Mouse (Mus musculus) natural killer cell, adult 2 months (primary cell): ENCODE measurements around the gene Zfp704.
"Not testable (repeated sequence)": the region's sequence is repeated elsewhere in the genome, so short reads cannot be mapped to it uniquely, and the experiment has no call there.

ENCODE experiments used
- DNase-seq, 2 experiments: peaks; one replicate each; pipeline ENCODE4 v3.0.0; 2022; ENCODE audit warnings: low spot score in 2 of 2

Gene Zfp704

GRCm38 (mm10) chr3:9598061-9598460, 11.8 kb downstream of the Zfp704 start:
- no peak for DNase-seq

GRCm38 (mm10) chr3:9594457-9594856, 15.4 kb downstream of the Zfp704 start:
- no peak for DNase-seq

- no peak for DNase-seq
Measured at GRCm38 (mm10) chr3:9593832-9594231, 16.1 kb downstream of the Zfp704 start.

GRCm38 (mm10) chr3:9591416-9592110, 18.3 kb downstream of the Zfp704 start:
- DNase-seq: no peak

GRCm38 (mm10) chr3:9588635-9589034, 21.2 kb downstream of the Zfp704 start:
- no peak for DNase-seq

- DNase-seq: no peak
Measured at GRCm38 (mm10) chr3:9587304-9587703, 22.6 kb downstream of the Zfp704 start.

GRCm38 (mm10) chr3:9583516-9583915, 26.4 kb downstream of the Zfp704 start:
- no peak for DNase-seq

- DNase-seq: peak in 1 of 2 experiments; percentile 17
Measured at GRCm38 (mm10) chr3:9580952-9581798, 28.7 kb downstream of the Zfp704 start.

GRCm38 (mm10) chr3:9580102-9580501, 29.8 kb downstream of the Zfp704 start:
- no peak for DNase-seq

- DNase-seq: no peak
Measured at GRCm38 (mm10) chr3:9579028-9579643, 30.7 kb downstream of the Zfp704 start.

GRCm38 (mm10) chr3:9576872-9577271, 33.0 kb downstream of the Zfp704 start:
- no peak for DNase-seq

- no peak for DNase-seq
Measured at GRCm38 (mm10) chr3:9574305-9574704, 35.6 kb downstream of the Zfp704 start.

GRCm38 (mm10) chr3:9573581-9573980, 36.3 kb downstream of the Zfp704 start:
- no peak for DNase-seq

GRCm38 (mm10) chr3:9572261-9572660, 37.6 kb downstream of the Zfp704 start:
- no peak for DNase-seq

GRCm38 (mm10) chr3:9570782-9571181, 39.1 kb downstream of the Zfp704 start:
- no peak for DNase-seq

- DNase-seq: not testable (repeated sequence)
Measured at GRCm38 (mm10) chr3:9569706-9570105, 40.2 kb downstream of the Zfp704 start.

- no peak for DNase-seq
Measured at GRCm38 (mm10) chr3:9568565-9569228, 41.2 kb downstream of the Zfp704 start.

GRCm38 (mm10) chr3:9567948-9568347, 41.9 kb downstream of the Zfp704 start:
- DNase-seq: no peak

GRCm38 (mm10) chr3:9566831-9567230, 43.1 kb downstream of the Zfp704 start:
- no peak for DNase-seq

- DNase-seq: no peak
Measured at GRCm38 (mm10) chr3:9563562-9563961, 46.3 kb downstream of the Zfp704 start.

- DNase-seq: no peak
Measured at GRCm38 (mm10) chr3:9562649-9563328, 47.1 kb downstream of the Zfp704 start.
